Mouse (Mus musculus) neural tube, embryonic 11.5 days (tissue): ENCODE measurements around the gene Dhx40. TPM values are rescaled to one million over a fixed set of nuclear protein-coding genes. Genes with fewer than 3 reads are reported as not detected.

Experiments used
- ATAC-seq: fragments of 200-750 bp; cut with Nextera tagmentation; 2 replicates; pipeline ENCODE4 v1.8.0; 2017; ENCODE audit warnings: moderate number of reproducible peaks, mild to moderate bottlenecking, moderate TSS enrichment, moderate library complexity; ENCODE audit not compliant: insufficient read depth, low FRiP score, low TSS enrichment
- DNase-seq: peaks from one replicate; pipeline ENCODE4 v3.0.0-alpha.2; 2015; ENCODE audit warnings: low spot score
- H3K27ac ChIP-seq: fragments of 300-500 bp; sonication (generic); 2 replicates; pipeline ENCODE4 v1.5.1; 2014; ENCODE audit warnings: low read depth, mild to moderate bottlenecking, low read length
- H3K27me3 ChIP-seq: fragments of 300-500 bp; sonication (generic); 2 replicates; pipeline ENCODE4 v1.6.1; 2014; ENCODE audit warnings: mild to moderate bottlenecking, low read length, mixed read lengths; ENCODE audit not compliant: control insufficient read depth, insufficient read depth
- H3K36me3 ChIP-seq: fragments of 300-500 bp; sonication (generic); 2 replicates; pipeline ENCODE4 v1.6.1; 2014; ENCODE audit warnings: mild to moderate bottlenecking, low read length, moderate library complexity, mixed read lengths; ENCODE audit not compliant: control insufficient read depth, insufficient read depth
- H3K4me1 ChIP-seq: fragments of 300-500 bp; sonication (generic); 2 replicates; pipeline ENCODE4 v1.6.1; 2014; ENCODE audit warnings: low read length, mixed read lengths; ENCODE audit not compliant: control insufficient read depth, insufficient read depth
- H3K4me2 ChIP-seq: fragments of 300-500 bp; sonication (generic); 2 replicates; pipeline ENCODE4 v1.6.1; 2014; ENCODE audit warnings: low read depth, mild to moderate bottlenecking, moderate library complexity
- H3K4me3 ChIP-seq: fragments of 300-500 bp; sonication (generic); 2 replicates; pipeline ENCODE4 v1.5.1; 2014; ENCODE audit warnings: low read depth, low read length
- H3K9ac ChIP-seq: fragments of 300-500 bp; sonication (generic); 2 replicates; pipeline ENCODE4 v1.6.1; 2014; ENCODE audit warnings: mild to moderate bottlenecking, low read length
- H3K9me3 ChIP-seq: fragments of 300-500 bp; sonication (generic); 2 replicates; pipeline ENCODE4 v1.6.1; 2016; ENCODE audit warnings: low read length; ENCODE audit not compliant: control insufficient read depth
- WGBS: fragments of 180-500 bp; shearing (Covaris S2); extraction: QIAGEN DNeasy Blood & Tissue Kit; methylation state at CpG from one replicate; pipeline ENCODE4 v1.1.7; 2014; 5-methylcytosine and 5-hydroxymethylcytosine counted together
- polyA plus RNA-seq: library from polyadenylated mRNA; unstranded; fragments of >200 nt; fragmentation: Nextera tagmentation; extraction: Ambion mirVana; gene quantifications from 2 replicates; pipeline ENCODE4 v1.2.1, GENCODE M21; 2014

Gene Dhx40
- polyA plus RNA-seq, 1 experiment from 2014 or later, result 44.2 TPM

GRCm38 (mm10) chr11:86840511-86841154, 33.1 kb upstream of the Dhx40 start:
- H3K36me3 ChIP-seq, result no peaks in the 10 kb centered on the region
- WGBS, result 19% methylated on average over 3 of the region's 3 CpGs
- H3K9ac ChIP-seq, result no peak overlapping the region
- H3K4me1 ChIP-seq, result 0 out of 2 replicates have a peak, but pooled peaks cover 3% of the 10 kb centered on the region
- no peak overlapping the region for H3K27ac ChIP-seq
- ATAC-seq, result no peak
- H3K27me3 ChIP-seq, result no peaks in the 10 kb centered on the region
- DNase-seq, result peak; percentile 67
- H3K9me3 ChIP-seq, result no peaks in the 10 kb centered on the region
- H3K4me2 ChIP-seq, result no peak overlapping the region
- H3K4me3 ChIP-seq, result no peak overlapping the region

DNA sequence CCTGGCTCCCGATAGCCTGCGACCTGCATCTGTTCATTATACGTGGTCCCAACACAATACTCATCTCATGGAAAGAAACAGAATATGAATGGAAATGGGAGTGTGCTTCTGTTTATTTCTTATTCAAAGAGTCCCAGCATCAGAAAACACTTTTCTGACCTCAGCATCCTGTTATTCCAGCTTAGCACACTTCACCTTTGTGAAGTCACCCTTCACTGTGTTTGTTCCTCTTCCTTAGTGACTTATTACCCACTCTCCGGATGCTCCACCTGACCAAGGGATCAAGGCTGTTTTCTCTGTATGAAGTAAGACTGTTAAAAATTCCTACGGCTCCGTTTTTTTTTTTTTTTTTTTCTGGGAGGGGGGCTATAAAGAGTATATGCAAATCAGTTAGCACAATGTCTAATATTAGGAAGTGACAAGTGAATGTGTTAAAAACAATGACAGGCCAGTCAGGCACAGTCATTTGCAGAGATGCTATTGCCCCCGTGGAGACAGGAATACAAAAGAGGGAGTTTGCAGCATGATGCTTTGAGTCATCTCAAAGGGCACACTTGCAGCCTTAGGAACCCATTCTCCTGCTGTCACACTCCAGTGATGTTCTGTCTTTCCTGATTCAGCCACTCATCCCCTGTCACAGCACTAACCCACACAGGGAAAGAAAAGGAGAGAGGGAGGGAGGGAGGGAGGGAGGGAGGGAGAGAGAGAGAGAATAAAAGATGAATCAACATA, 32.3 kb upstream of the Dhx40 start:
- no peak for ATAC-seq

GRCm38 (mm10) chr11:86838792-86839191, 31.2 kb upstream of the Dhx40 start:
- H3K9me3 ChIP-seq, result no peaks in the 10 kb centered on the region
- no peaks in the 10 kb centered on the region for H3K36me3 ChIP-seq
- H3K4me3 ChIP-seq, result no peak overlapping the region
- 81% methylated on average over 1 of the region's 1 CpGs for WGBS
- H3K4me2 ChIP-seq, result no peak overlapping the region
- ATAC-seq, result no peak
- H3K9ac ChIP-seq, result no peak overlapping the region
- H3K27me3 ChIP-seq, result no peaks in the 10 kb centered on the region
- H3K4me1 ChIP-seq, result 0 out of 2 replicates have a peak, but pooled peaks cover 3% of the 10 kb centered on the region
- no peak overlapping the region for H3K27ac ChIP-seq
- DNase-seq, result no peak

More for the DNA sequence above, 32.3 kb upstream of the Dhx40 start:
- no peaks in the 10 kb centered on the region for H3K36me3 ChIP-seq
- 0 out of 2 replicates have a peak, but pooled peaks cover 3% of the 10 kb centered on the region for H3K4me1 ChIP-seq
- H3K4me2 ChIP-seq, result no peak overlapping the region
- no peak overlapping the region for H3K4me3 ChIP-seq
- H3K27me3 ChIP-seq, result no peaks in the 10 kb centered on the region
- WGBS, result 60% methylated on average over 7 of the region's 7 CpGs
- no peak for DNase-seq
- no peak overlapping the region for H3K27ac ChIP-seq
- no peak overlapping the region for H3K9ac ChIP-seq
- no peaks in the 10 kb centered on the region for H3K9me3 ChIP-seq

GRCm38 (mm10) chr11:86836366-86836765, 28.8 kb upstream of the Dhx40 start:
- Histone ChIP-seq H3K4me3 (no peak overlapping the region), H3K27me3 (no peaks in the 10 kb centered on the region), H3K27ac (no peak overlapping the region), H3K4me2 (no peak overlapping the region), H3K9me3 (no peaks in the 10 kb centered on the region), H3K9ac (no peak overlapping the region), H3K36me3 (no peaks in the 10 kb centered on the region), H3K4me1 (0 out of 2 replicates have a peak, but pooled peaks cover 3% of the 10 kb centered on the region)
- no peak for ATAC-seq
- 50% methylated on average over 2 of the region's 2 CpGs for whole genome bisulfite sequencing
- peak; percentile 63 for DNase-seq

DNA sequence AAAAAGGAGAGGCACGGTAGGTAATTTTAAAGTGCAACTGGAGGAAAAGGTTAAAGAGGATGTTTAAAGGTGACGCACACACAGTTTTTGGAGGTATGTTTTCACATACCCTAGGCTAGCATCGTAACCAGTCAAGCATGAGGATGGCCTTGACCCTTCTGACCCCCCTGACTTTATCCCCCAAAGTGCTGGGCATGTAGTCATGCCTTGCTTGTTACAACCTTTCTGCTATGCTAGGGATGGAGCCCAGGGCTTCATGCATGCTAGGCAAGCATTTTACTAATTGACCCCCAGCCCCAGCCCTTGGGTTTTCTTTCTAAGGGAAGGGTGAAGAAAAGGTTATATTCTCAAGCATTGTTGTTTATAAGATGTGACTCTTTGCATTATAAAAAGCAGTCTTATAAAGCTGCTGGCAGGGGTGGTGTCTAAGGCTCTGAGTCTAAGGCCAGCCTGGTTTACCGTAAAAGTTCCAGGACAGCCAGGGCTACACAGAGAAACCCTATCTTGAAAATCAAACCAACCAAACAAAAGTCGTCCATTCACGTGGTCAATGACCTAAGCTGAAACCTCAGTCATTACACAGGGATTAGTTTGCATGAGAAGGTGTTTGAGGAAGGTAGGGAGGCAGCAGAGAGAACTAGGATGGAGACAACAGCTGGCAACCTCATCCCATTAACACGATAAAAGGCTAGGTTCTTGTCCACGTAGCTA, 27.2 kb upstream of the Dhx40 start:
- no peaks in the 10 kb centered on the region for H3K4me1 ChIP-seq
- DNase-seq (no peak), ATAC-seq (no peak)
- H3K9me3 ChIP-seq, result no peaks in the 10 kb centered on the region
- H3K4me3 ChIP-seq, result no peak overlapping the region
- 50% methylated on average over 8 of the region's 8 CpGs for WGBS
- H3K27ac ChIP-seq, result no peak overlapping the region
- no peak overlapping the region for H3K9ac ChIP-seq
- no peaks in the 10 kb centered on the region for H3K36me3 ChIP-seq
- H3K4me2 ChIP-seq, result no peak overlapping the region
- no peaks in the 10 kb centered on the region for H3K27me3 ChIP-seq

- H3K36me3 ChIP-seq, result no peaks in the 10 kb centered on the region
- no peaks in the 10 kb centered on the region for H3K9me3 ChIP-seq
- DNase-seq (no peak), ATAC-seq (no peak)
- WGBS, result 86% methylated on average over 7 of the region's 7 CpGs
- H3K9ac ChIP-seq, result no peak overlapping the region
- H3K4me1 ChIP-seq, result no peaks in the 10 kb centered on the region
- H3K27ac ChIP-seq, result no peak overlapping the region
- H3K4me2 ChIP-seq, result no peak overlapping the region
- H3K4me3 ChIP-seq, result no peak overlapping the region
- H3K27me3 ChIP-seq, result no peaks in the 10 kb centered on the region
These were observed 26.5 kb upstream of the Dhx40 start for GRCm38 (mm10) chr11:86834050-86834449.

- DNase-seq (no peak), ATAC-seq (no peak)
- Histone ChIP-seq H3K4me1 (no peaks in the 10 kb centered on the region), H3K4me2 (no peak overlapping the region), H3K27me3 (no peaks in the 10 kb centered on the region), H3K9ac (no peak overlapping the region), H3K9me3 (no peaks in the 10 kb centered on the region), H3K27ac (no peak overlapping the region), H3K36me3 (no peaks in the 10 kb centered on the region), H3K4me3 (no peak overlapping the region)
- 73% methylated on average over 3 of the region's 3 CpGs for WGBS
These were observed 25.6 kb upstream of the Dhx40 start for GRCm38 (mm10) chr11:86833153-86833552.

GRCm38 (mm10) chr11:86828396-86828795, 20.9 kb upstream of the Dhx40 start:
- H3K27ac ChIP-seq, result no peak overlapping the region
- no peaks in the 10 kb centered on the region for H3K27me3 ChIP-seq
- WGBS, result 76% methylated on average over 6 of the region's 6 CpGs
- H3K9ac ChIP-seq, result no peak overlapping the region
- no peak overlapping the region for H3K4me3 ChIP-seq
- no peaks in the 10 kb centered on the region for H3K9me3 ChIP-seq
- DNase-seq, result no peak
- no peaks in the 10 kb centered on the region for H3K36me3 ChIP-seq
- ATAC-seq, result no peak
- no peak overlapping the region for H3K4me2 ChIP-seq
- H3K4me1 ChIP-seq, result no peaks in the 10 kb centered on the region
